Mouse (Mus musculus) kidney, adult 2 months (tissue): ENCODE data around the gene Shc4.

Experiments
- CTCF ChIP-seq: fragments of 200-500 bp; conservative IDR thresholded peaks from 2 replicates; pipeline ENCODE4 v1.5.1; 2011; ENCODE audit warnings: low read depth, mild to moderate bottlenecking, control low read depth, low read length, moderate library complexity, mixed read lengths; ENCODE audit not compliant: insufficient read depth, insufficient read length
- POLR2A ChIP-seq: fragments of 200-500 bp; IDR thresholded peaks from one replicate; pipeline ENCODE4 v1.6.1; 2011; ENCODE audit warnings: low read depth, low read length, control low read depth

DNA sequence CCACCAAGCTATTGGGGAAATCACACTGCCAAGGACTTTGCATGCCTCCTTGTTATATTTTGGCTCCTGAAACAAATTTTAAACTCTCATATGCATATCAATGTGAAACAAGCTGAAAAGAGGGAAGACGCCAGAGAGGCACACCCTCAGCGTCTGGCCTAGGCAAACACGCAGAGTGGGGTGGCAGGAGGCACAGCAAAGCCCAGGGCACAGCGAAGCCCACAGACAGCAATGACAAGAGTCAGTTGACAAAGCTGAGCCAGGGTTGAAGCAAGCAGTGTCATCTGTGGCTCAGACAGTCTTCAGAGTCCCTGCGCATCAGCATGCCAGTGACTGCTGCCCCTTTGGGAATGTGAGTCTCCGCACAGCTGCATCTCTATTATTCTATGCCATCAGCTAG, 79.0 kb downstream of the Shc4 start:
- TF ChIP-seq POLR2A: no peak
- TF ChIP-seq CTCF: no peak
